Mouse (Mus musculus): ENCODE results near the gene Dgkg. TPM values are rescaled to one million over a fixed set of nuclear protein-coding genes. Genes with fewer than 3 reads are reported as not detected.
A peak's percentile ranks its signal among the peaks of the same experiment; 100 is the strongest.

Gene Dgkg
- polyA plus RNA-seq, 1 experiment: 2.3 TPM

DNA sequence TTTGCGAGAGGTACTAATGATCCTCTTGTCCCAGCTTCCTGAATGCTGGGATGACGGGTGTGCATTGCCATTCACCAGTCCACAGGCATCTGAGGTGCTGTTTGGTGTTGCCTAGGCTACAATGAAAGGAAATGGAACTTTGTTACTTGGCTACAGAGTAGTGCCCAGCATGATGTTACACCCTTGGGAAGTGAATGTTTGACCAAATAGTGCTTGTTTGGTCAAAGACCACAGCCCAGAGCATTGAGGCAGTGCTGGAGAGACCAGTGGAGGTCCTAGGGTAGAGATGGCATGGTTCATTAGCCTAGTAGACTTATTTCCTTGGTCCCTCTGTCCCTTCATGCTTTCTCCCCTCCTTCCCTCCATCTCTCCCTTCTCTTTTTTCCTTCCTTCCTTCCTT, 73.6 kb downstream of the Dgkg start:
- H3K27ac ChIP-seq (ENCODE audit: insufficient read depth, low read depth, low read length): no peak overlapping the region
- H3K4me1 ChIP-seq (ENCODE audit: control insufficient read depth, insufficient read depth, low read length): no peaks in the 10 kb centered on the region; the same call in 1 of the 2 replicates
- no peak overlapping the region for H3K4me3 ChIP-seq (ENCODE audit: insufficient read depth, low read length)
- TF ChIP-seq CTCF (IDR thresholded peaks at IDR 0.05; ENCODE audit: low read depth, low read length) (no peak), POLR2A (IDR thresholded peaks at IDR 0.05; ENCODE audit: borderline replicate concordance, low read depth, low read length) (no peak)

- TF ChIP-seq CTCF (IDR thresholded peaks at IDR 0.05; ENCODE audit: low read depth, low read length) (no peak), POLR2A (IDR thresholded peaks at IDR 0.05; ENCODE audit: borderline replicate concordance, low read depth, low read length) (no peak)
- H3K4me3 ChIP-seq (ENCODE audit: insufficient read depth, low read length): no peak overlapping the region
- H3K4me1 ChIP-seq (ENCODE audit: control insufficient read depth, insufficient read depth, low read length): no peaks in the 10 kb centered on the region; the same call in 1 of the 2 replicates
- H3K27ac ChIP-seq (ENCODE audit: insufficient read depth, low read depth, low read length): no peak overlapping the region
Observed at GRCm38 (mm10) chr16:22582173-22582929, 74.7 kb downstream of the Dgkg start.

DNA sequence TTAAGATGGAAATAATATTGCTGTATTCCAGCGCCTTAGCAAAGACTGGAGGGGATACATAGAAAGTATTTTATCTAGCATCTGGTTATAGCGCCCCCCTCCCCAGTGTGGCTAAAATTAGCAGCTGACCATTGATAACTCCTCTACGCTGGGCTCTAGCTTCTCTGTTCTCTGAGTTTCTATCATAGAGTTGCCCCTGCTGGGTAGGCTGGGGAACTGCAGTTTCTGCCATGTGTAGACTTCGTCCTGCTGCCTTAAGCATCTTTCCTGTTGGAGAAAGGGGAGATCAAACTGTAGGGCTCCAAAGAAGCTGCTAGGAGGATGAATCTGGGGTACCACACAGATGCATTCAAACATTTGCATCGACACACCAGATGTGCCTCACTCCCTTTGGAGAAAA, 76.9 kb downstream of the Dgkg start:
- no peak overlapping the region for H3K4me3 ChIP-seq (ENCODE audit: insufficient read depth, low read length)
- H3K4me1 ChIP-seq (ENCODE audit: control insufficient read depth, insufficient read depth, low read length): no peaks in the 10 kb centered on the region; the same call in 1 of the 2 replicates
- TF ChIP-seq POLR2A (IDR thresholded peaks at IDR 0.05; ENCODE audit: borderline replicate concordance, low read depth, low read length) (no peak), CTCF (IDR thresholded peaks at IDR 0.05; ENCODE audit: low read depth, low read length) (no peak)
- H3K27ac ChIP-seq (ENCODE audit: insufficient read depth, low read depth, low read length): no peak overlapping the region

DNA sequence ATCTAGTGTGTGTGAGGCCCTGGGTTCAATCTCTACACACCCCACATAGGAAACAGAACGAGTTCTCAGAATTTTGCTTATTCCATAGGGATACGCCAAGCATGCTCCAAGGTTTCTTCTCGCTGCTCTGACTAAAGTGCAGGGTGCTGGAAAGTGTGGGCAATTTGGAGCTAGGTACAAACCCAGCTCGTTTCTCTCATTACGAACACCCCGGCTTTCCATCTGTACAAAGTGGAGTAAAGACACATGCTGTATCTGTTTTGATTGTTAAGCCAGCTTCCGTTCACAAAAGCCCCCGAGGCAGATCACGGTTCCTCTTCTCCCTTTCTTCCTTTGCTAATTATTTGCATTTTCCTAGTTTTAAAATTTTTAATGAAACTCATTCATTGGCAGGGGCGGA, 78.1 kb downstream of the Dgkg start:
- H3K4me1 ChIP-seq (ENCODE audit: control insufficient read depth, insufficient read depth, low read length): no peaks in the 10 kb centered on the region; the same call in 1 of the 2 replicates
- no peak overlapping the region for H3K27ac ChIP-seq (ENCODE audit: insufficient read depth, low read depth, low read length)
- H3K4me3 ChIP-seq (ENCODE audit: insufficient read depth, low read length): no peak overlapping the region
- TF ChIP-seq POLR2A (IDR thresholded peaks at IDR 0.05; ENCODE audit: borderline replicate concordance, low read depth, low read length): no peak
- no peak for TF ChIP-seq CTCF (IDR thresholded peaks at IDR 0.05; ENCODE audit: low read depth, low read length)

DNA sequence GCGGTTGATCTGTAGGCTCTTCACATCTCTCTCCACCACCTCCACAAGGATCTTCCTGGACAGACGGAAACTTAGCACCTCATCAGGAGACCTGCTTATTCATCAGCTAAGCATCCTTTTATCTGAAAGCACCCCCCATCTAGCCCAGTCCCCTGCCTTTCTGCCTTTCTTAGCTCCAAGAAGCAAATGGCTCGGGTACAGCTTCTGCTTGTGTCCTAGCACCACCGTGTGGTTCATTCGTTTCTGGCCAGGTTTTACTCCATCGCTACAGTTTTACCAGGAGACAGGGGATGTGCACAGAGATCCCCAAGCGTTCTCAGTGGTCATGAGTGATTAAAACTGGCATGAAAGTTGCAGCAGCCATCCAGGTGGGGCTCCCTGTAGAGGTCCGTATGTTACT, 79.4 kb downstream of the Dgkg start:
- Histone ChIP-seq H3K4me3 (ENCODE audit: insufficient read depth, low read length) (no peak overlapping the region), H3K4me1 (ENCODE audit: control insufficient read depth, insufficient read depth, low read length) (no peaks in the 10 kb centered on the region; the same call in 1 of the 2 replicates), H3K27ac (ENCODE audit: insufficient read depth, low read depth, low read length) (no peak overlapping the region)
- TF ChIP-seq POLR2A (IDR thresholded peaks at IDR 0.05; ENCODE audit: borderline replicate concordance, low read depth, low read length) (no peak), CTCF (IDR thresholded peaks at IDR 0.05; ENCODE audit: low read depth, low read length) (no peak)

GRCm38 (mm10) chr16:22574164-22574563, 82.9 kb downstream of the Dgkg start:
- Histone ChIP-seq H3K4me3 (ENCODE audit: insufficient read depth, low read length) (no peak overlapping the region), H3K4me1 (ENCODE audit: control insufficient read depth, insufficient read depth, low read length) (no peaks in the 10 kb centered on the region)
- TF ChIP-seq POLR2A (IDR thresholded peaks at IDR 0.05; ENCODE audit: borderline replicate concordance, low read depth, low read length) (no peak), CTCF (IDR thresholded peaks at IDR 0.05; ENCODE audit: low read depth, low read length) (no peak)

GRCm38 (mm10) chr16:22572641-22573341, 84.2 kb downstream of the Dgkg start:
- no peak overlapping the region for H3K4me3 ChIP-seq (ENCODE audit: insufficient read depth, low read length)
- TF ChIP-seq POLR2A (IDR thresholded peaks at IDR 0.05; ENCODE audit: borderline replicate concordance, low read depth, low read length) (no peak), CTCF (IDR thresholded peaks at IDR 0.05; ENCODE audit: low read depth, low read length) (no peak)
- H3K4me1 ChIP-seq (ENCODE audit: control insufficient read depth, insufficient read depth, low read length): no peaks in the 10 kb centered on the region
- no peak overlapping the region for H3K27ac ChIP-seq (ENCODE audit: insufficient read depth, low read depth, low read length)

More at GRCm38 (mm10) chr16:22574164-22574563, 82.9 kb downstream of the Dgkg start:
- H3K27ac ChIP-seq (ENCODE audit: insufficient read depth, low read depth, low read length): no peak overlapping the region

- no peak for TF ChIP-seq CTCF (IDR thresholded peaks at IDR 0.05; ENCODE audit: low read depth, low read length)
- no peak for TF ChIP-seq POLR2A (IDR thresholded peaks at IDR 0.05; ENCODE audit: borderline replicate concordance, low read depth, low read length)
- Histone ChIP-seq H3K27ac (ENCODE audit: insufficient read depth, low read depth, low read length) (no peak overlapping the region), H3K4me3 (ENCODE audit: insufficient read depth, low read length) (no peak overlapping the region), H3K4me1 (ENCODE audit: control insufficient read depth, insufficient read depth, low read length) (no peaks in the 10 kb centered on the region)
Observed at GRCm38 (mm10) chr16:22564907-22565272, 92.1 kb downstream of the Dgkg start.

DNA sequence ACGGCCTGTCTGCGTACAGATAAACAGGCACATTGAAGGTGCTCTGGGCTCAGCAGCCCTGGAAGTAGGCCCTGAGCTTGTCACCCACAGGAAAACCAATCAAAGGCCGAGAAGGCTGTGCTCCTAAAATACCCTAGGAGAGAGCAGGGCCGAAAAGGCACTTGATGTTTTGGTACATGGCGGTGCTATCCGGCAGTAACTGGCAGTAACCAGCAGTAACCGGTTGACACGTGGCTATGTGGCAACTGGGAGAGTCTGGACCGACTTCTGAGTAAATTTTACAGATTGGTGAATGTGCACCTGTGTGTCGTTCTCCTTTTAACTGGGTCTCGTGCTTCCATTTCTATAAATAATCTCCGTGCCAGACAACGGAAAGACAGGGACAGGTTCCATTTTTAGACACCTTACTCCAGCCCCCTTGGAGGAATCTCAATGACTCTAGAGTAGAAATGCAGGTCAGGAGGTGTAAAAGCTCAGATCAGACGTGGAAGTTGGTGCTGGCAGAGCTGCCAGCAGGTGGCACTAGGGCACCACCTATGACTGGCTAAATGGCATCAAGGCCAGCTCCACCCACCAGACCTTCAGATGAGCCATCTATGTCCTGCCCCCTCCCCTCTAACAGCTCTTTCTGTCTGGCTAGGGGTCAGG, 92.6 kb downstream of the Dgkg start:
- no peak overlapping the region for H3K27ac ChIP-seq (ENCODE audit: insufficient read depth, low read depth, low read length)
- no peak overlapping the region for H3K4me3 ChIP-seq (ENCODE audit: insufficient read depth, low read length)
- H3K4me1 ChIP-seq (ENCODE audit: control insufficient read depth, insufficient read depth, low read length): no peaks in the 10 kb centered on the region
- TF ChIP-seq POLR2A (IDR thresholded peaks at IDR 0.05; ENCODE audit: borderline replicate concordance, low read depth, low read length) (no peak), CTCF (IDR thresholded peaks at IDR 0.05; ENCODE audit: low read depth, low read length) (peak; percentile 62; the same call in 1 of the 2 replicates)
